Mouse (Mus musculus): ENCODE data around the gene Swt1.
A peak's percentile ranks its signal among the peaks of the same experiment; 100 is the strongest.
"Not testable (repeated sequence)": the region's sequence is repeated elsewhere in the genome, so short reads cannot be mapped to it uniquely, and the experiment has no call there.

Gene Swt1

DNA sequence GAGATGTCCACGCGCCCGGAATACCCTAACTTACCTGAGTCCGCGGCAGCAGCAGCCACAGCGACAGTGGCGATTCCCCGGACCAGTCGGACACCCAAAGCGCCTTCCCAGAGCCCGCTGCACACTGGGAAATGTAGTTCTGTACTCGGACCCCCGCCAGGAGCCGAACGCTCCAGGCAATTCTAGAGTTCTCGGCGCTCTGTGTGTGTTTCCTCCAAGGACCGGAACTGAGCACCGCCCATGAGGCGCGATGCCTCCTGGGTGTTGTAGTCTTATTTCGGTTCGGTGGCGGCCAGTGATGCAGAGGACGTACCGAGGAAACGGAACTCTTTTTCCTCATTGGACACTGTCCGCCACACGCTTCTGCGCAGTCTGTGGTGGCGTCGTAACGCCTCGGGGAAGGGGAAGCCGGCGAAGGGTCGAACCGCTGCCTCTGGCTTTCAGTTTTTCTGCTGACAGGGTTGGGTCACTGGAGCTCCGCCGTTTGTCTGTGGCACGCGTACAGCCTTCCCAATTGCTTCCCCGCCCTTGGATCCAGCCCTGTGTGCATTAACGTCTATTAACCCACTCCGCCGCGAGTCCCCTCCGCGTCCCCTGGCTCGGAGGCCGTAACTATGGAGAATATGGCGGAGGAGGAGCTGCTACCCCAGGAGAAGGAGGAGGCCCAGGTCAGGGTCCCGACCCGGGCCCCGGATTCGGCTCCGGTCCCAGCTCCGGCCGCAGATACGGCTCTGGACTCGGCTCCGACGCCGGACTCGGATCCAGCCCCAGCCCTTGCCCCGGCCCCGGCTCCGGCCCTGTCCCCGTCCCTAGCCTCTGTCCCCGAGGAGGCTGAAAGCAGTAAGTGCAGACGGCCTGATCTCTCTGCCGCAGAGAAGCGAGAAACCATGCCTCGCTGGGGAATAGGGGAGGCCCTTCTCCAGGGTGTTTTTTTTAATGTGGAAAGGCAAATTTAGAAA lies at the start of gene Swt1, which contains the start of gene Trmt1l:
TSS of gene Swt1 (minus strand) at position 193 of the 959 bp plus-strand sequence.
TSS of gene Trmt1l (plus strand) at position 280 of the 959 bp plus-strand sequence.
- DNase-seq (ENCODE audit: low read depth, low spot score), result peak; percentile 93

DNA sequence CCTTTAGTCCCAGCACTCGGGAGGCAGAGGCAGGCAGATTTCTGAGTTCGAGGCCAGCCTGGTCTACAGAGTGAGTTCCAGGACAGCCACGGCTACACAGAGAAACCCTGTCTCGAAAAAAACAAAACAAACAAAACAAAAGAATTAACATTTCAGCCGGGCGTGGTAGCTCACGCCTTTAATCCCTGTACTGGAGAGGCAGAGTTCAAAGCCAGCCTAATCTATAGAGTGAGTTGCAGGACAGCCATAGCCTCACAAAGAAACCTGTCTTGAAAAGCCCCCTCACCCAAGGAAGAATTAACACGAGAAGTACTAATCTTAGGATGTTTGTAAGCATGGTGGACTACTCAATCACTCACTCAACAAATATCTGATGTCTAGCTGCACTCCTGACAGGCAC lies 44.1 kb upstream of the Swt1 start:
- not testable (repeated sequence) for DNase-seq (ENCODE audit: low read depth, low spot score)

- no peak for DNase-seq (ENCODE audit: low read depth, low spot score)
Measured at GRCm38 (mm10) chr1:151471429-151471828, 43.2 kb upstream of the Swt1 start.

- DNase-seq (ENCODE audit: low read depth, low spot score), result no peak
Measured at GRCm38 (mm10) chr1:151466571-151466970, 38.3 kb upstream of the Swt1 start.

DNA sequence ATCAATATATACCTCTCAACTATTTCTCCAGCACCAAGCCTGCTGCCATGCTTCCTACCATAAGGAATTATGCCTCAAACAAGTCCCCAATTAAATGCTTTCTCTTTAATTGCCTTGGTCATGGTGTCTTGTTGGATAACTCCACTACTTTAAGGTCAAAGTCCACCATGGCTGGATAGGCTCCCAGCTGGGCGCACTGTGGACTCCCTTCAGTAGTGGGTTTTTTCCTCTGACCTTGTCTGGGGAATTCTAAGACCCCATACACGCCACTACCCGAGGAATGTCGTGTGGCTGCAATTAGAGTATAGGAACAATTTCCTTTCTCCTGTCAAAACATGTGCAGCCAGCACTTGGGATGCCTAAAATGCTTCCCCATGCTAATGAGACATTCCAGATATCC lies 36.7 kb upstream of the Swt1 start:
- DNase-seq (ENCODE audit: low read depth, low spot score), result no peak

DNA sequence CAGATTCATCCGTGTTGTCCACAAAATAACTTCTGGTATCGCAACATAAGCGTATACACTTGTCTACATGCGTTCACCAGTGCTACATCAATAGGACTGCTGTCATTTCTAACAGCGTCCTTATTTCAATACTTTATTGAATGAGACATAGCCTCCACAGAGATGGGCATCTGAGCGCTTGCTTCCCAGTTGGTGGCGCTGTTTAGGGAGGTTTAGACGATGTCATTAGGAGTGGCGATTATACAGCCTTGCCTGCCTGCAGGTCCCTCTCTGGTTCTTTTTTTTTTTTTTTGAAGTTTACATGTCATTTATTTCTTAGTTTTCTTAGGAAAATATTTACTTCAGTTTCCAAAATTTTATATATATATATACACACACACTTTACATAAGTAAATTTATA lies 33.0 kb upstream of the Swt1 start:
- DNase-seq (ENCODE audit: low read depth, low spot score), result no peak

DNA sequence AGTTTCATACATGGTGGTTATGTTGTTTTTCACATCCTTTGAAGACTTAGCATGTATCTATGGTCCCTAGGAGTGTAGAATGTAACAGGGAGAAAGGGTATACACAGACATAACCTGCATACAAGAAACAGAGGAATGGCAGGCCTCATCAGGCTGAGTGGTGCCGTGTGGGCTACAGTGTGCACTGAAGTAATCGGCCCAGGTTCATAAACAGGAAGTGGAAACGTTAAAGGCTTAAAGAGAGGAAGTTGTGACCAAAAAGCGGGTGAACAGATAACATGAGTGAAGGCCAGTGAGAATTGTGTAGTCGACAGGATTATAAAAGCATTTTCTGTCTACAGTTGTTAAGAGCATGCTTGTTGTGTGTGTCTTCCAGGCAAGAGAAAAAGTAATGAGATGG lies 28.8 kb upstream of the Swt1 start:
- DNase-seq (ENCODE audit: low read depth, low spot score), result no peak

GRCm38 (mm10) chr1:151451946-151452345 lies 23.7 kb upstream of the Swt1 start:
- DNase-seq (ENCODE audit: low read depth, low spot score), result no peak

GRCm38 (mm10) chr1:151450851-151451250 lies 22.6 kb upstream of the Swt1 start:
- DNase-seq (ENCODE audit: low read depth, low spot score), result no peak

- no peak for DNase-seq (ENCODE audit: low read depth, low spot score)
Measured at GRCm38 (mm10) chr1:151449866-151450265, 21.6 kb upstream of the Swt1 start.

DNA sequence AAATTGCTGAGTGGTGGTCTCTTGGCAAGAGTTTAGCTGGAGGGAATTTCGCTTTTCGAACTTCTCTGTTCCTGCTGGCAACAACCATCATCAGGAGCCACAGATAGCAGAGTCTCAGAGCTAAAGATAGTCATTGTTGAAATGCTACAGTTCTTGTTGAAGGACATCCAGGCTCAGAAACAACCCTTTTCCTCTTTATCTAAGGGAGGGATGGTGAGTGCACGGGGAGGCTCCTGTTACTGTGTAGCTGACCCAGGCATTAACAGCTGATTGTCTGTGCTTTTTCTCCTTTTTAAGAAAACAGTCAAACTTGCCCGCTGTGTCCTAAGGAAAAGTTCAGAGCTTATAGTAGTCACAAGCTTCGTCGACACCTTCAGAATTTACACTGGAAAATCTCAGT lies 7.2 kb upstream of the Swt1 start:
- no peak for DNase-seq (ENCODE audit: low read depth, low spot score)

GRCm38 (mm10) chr1:151429316-151429715 lies 1.1 kb upstream of the Swt1 start:
- no peak for DNase-seq (ENCODE audit: low read depth, low spot score)

- DNase-seq (ENCODE audit: low read depth, low spot score), result no peak
Measured at GRCm38 (mm10) chr1:151427888-151428262, 380 bp downstream of the Swt1 start.

DNA sequence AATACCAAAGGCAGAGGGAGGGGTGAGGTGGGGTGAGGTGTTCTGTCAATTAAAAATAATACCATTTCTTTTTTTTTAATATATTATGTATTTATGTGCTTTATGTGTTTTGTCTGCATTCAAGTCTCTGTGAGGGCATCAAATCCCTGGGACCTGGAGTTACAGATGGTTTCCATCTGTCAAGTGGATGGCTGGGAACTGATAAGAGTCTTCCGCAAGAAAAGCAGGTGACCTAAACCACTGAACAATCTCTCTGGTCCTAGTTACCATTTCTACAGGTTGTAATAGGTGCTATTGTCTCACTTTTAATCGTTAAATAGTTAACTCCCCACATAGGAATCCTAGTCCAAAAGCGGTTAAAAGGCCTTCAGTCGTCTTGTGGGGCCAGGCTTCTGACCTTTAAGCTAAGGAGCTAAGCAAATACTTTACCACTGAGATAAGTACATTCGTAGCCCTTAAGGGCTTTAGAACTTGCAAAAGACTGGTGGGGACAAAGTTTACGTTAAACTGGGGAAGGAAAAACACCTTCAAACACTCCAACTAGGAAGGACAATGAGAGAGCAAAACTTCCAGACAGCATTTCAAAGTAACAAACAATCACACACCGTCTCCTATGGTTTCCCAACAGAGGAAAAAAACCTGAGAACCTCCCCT lies 1.2 kb downstream of the Swt1 start:
- no peak for DNase-seq (ENCODE audit: low read depth, low spot score)

- no peak for DNase-seq (ENCODE audit: low read depth, low spot score)
Measured at GRCm38 (mm10) chr1:151422178-151422577, 6.1 kb downstream of the Swt1 start.

DNA sequence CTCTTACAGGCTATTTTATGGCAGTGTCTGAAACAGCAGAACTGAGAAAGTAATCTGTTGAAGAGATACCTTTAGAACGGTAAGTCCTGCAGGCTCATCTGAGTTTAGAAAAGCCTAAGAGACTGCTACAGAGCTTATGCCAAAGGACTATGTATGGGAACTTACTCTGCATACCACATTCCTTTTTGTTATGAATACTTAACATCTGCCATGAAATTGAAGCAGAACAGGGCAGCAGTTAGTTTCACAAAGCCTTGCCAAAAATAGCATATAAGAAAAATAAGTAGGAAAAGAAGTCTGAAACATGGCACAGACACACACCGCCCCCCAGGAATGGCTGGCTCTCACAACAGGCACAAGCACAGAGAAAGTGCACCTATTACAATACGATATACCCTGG lies 18.4 kb downstream of the Swt1 start:
- DNase-seq (ENCODE audit: low read depth, low spot score), result no peak

DNA sequence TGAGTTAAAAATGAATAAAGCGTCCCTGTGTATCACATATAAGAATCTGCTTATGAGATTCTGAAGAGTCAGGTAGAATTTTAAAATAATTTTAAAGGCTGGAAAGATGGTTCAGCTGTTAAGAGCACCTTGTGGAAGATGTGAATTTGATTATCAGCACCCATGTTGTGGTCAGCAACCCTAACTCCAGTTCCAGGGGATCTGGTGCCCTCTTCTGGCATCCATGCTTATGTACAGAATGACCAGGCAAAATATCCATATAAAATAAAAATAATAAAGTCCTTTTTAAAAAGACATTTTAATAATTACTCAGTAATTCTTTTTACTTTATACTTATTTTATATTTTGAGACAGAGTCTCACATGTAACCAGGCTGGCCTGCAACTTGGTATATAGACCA lies 38.2 kb downstream of the Swt1 start:
- peak; percentile 8 for DNase-seq (ENCODE audit: low read depth, low spot score)

DNA sequence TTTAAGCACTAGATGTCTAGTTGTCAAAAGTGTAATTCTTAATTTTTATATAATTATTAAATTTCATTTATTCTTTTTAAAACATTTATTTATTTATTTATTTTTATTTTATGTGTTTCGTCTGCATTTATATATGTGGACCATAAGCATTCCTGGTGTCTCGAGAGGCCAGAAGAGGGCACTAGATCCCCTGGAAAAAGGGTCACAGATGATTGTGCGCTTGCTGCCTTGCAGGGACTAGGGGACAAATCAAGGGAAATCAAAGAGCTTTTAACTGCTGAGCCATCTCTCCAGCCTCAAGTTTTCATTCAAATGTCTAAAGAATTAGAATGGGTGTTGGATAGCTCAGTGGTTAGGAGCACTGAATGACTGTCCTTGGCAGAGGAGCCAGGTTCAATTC lies 50.9 kb downstream of the Swt1 start:
- no peak for DNase-seq (ENCODE audit: low read depth, low spot score)

- no peak for DNase-seq (ENCODE audit: low read depth, low spot score)
Measured at GRCm38 (mm10) chr1:151372823-151373222, 55.4 kb downstream of the Swt1 start.

DNA sequence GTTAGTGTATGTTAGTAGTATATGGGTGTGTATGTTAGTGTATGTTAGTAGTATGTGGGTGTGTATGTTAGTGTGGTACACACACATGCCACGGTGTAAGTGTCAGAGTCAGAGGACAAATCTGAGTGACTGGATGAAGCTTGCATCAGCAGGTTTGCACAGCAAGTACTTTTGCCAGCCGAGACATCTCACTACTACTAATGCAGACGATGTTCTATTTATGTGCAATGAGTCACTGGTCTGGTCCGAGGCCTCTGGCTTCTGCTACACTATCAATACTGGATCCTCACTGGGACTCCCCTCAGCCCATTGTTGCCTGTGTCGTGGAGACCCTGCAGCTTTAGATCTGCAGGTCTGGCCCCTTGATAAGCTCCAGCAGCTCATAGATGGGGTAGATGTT lies 56.7 kb downstream of the Swt1 start:
- no peak for DNase-seq (ENCODE audit: low read depth, low spot score)

- no peak for DNase-seq (ENCODE audit: low read depth, low spot score)
Measured at GRCm38 (mm10) chr1:151370573-151370972, 57.7 kb downstream of the Swt1 start.

GRCm38 (mm10) chr1:151368444-151368843 lies 59.8 kb downstream of the Swt1 start:
- no peak for DNase-seq (ENCODE audit: low read depth, low spot score)

Measured in retina, adult 2 months (tissue).